Mouse (Mus musculus): ENCODE measurements around the gene Cyth4. TPM values are rescaled to one million over a fixed set of nuclear protein-coding genes. Genes with fewer than 3 reads are reported as not detected.

Gene Cyth4
- total RNA-seq (2023): 100 to 1,000 TPM; 166 to 178 TPM

DNA sequence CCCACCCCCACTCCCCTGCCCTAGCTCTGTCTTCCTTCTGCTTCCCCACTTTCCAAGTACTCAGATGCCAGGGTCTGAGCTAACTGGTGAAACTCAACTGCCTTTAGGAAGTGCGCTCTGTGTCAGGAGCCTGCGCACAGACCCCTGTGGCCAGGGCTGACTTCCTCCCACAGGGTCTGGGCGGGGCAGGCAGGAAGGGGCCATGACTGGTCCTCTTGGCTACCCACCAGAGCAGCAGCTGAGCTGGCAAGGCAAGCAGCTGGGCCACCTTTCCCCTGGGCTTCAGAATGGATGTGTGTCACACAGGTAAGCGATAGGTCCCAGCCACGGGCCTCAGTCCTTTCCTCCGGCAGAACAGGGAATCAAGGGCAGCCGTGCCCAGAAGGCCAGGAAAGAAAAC lies at the start of gene Cyth4:
TSS of gene Cyth4 (plus strand) at position 134 of the 400 bp plus-strand sequence.

DNA sequence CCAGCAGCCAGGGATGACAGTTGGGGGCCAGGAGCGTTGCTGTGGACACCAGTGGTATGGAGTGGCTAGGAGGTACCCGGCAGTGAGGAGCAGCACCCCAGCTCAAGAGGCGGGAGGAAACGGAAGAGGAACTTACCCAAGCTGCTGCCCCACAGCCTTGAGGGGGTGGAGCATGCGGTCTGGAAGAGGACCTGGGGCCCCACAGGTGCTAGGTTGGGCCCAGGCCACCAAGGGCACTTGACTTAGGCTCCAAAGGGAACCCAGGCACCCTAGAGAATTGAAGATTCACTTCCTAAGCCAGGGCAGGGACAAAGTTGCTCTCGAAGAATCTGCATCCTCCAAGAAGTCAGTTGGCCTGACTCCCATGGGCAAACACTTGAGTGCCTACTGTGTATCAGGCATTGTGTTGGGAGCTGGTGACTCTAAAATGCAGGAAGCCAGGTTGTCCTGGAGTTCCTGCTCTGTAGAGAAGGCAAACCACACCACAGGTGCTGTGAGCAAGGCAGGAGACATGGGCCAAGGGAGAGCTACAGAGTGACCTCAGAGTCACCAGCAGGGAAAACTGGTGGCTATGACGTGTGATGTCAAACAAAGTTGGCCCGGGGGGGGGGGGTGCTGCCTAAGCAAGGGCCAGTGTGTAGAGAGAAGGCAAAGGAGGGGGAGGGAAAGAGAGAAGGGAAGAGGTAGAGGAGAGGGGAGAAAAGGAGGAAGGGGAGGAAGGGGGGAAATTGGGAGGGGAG lies 24.0 kb upstream of the Cyth4 start, which contains the start of gene Rac2:
TSS of gene Rac2 (minus strand) at position 126 of the 740 bp plus-strand sequence.

Other genes with a start within 250 kb of the Cyth4 start
- gene Tex33, start 201.1 kb upstream of the Cyth4 start, total RNA-seq (2023): not detected
- gene Tst, start 191.1 kb upstream of the Cyth4 start, total RNA-seq (2023): 1 to 10 TPM; 1.3 to 2.0 TPM
- gene Mpst, start 190.6 kb upstream of the Cyth4 start, total RNA-seq (2023): 10 to 100 TPM; 20.2 to 26.7 TPM
- gene Kctd17, start 168.5 kb upstream of the Cyth4 start, total RNA-seq (2023): 1 to 10 TPM in 1 of 2 experiments, under 1 TPM in 1; 0.53 to 1.0 TPM
- gene Tmprss6, start 128.4 kb upstream of the Cyth4 start, total RNA-seq (2023): not detected
- 1 to 10 TPM; 3.4 to 5.6 TPM for gene Il2rb, start 101.8 kb upstream of the Cyth4 start, total RNA-seq (2023)
- not detected for gene C1qtnf6, start 65.6 kb upstream of the Cyth4 start, total RNA-seq (2023)
- gene Sstr3, start 52.4 kb upstream of the Cyth4 start, total RNA-seq (2023): not detected
- gene Rac2, start 24.3 kb upstream of the Cyth4 start, total RNA-seq (2023): 100 to 1,000 TPM; 788 to 860 TPM
- gene Elfn2, start 121.7 kb downstream of the Cyth4 start, total RNA-seq (2023): under 1 TPM in 1 of 2 experiments, not detected in 1; 0.12 TPM
- gene Mfng, start 176.4 kb downstream of the Cyth4 start, total RNA-seq (2023): 100 to 1,000 TPM in 1 of 2 experiments, 10 to 100 TPM in 1; 83.2 to 100 TPM
- under 1 TPM in 1 of 2 experiments, not detected in 1; 0.38 TPM for gene Card10, start 206.0 kb downstream of the Cyth4 start, total RNA-seq (2023)
- gene Cdc42ep1, start 245.6 kb downstream of the Cyth4 start, total RNA-seq (2023): not detected

Measured in B cell, adult 67 days (primary cell).